Mouse (Mus musculus): Measurements from ENCODE around the gene Ift80.
A peak's percentile ranks its signal among the peaks of the same experiment; 100 is the strongest.
"Not testable (repeated sequence)": the region's sequence is repeated elsewhere in the genome, so short reads cannot be mapped to it uniquely, and the experiment has no call there.

The Ift80 gene

GRCm38 (mm10) chr3:68935498-68935897, 68.9 kb downstream of the Ift80 start:
- no peak for DNase-seq (ENCODE audit: low spot score in 2 of 2)

GRCm38 (mm10) chr3:68934259-68934658, 70.1 kb downstream of the Ift80 start:
- DNase-seq (ENCODE audit: low spot score in 2 of 2), result no peak

- DNase-seq (ENCODE audit: low spot score in 2 of 2), result no peak
Measured at GRCm38 (mm10) chr3:68928619-68929018, 75.8 kb downstream of the Ift80 start.

- DNase-seq (ENCODE audit: low spot score in 2 of 2), result no peak
Measured at GRCm38 (mm10) chr3:68907509-68907908, 96.9 kb downstream of the Ift80 start.

- no peak for DNase-seq (ENCODE audit: low spot score in 2 of 2)
Measured at GRCm38 (mm10) chr3:68904902-68905778, 99.2 kb downstream of the Ift80 start.

- not testable (repeated sequence) for DNase-seq (ENCODE audit: low spot score in 2 of 2)
Measured at GRCm38 (mm10) chr3:68902636-68903035, 101.7 kb downstream of the Ift80 start.

- no peak for DNase-seq (ENCODE audit: low spot score in 2 of 2)
Measured at GRCm38 (mm10) chr3:68897154-68897553, 107.2 kb downstream of the Ift80 start.

- DNase-seq (ENCODE audit: low spot score in 2 of 2), result no peak
Measured at GRCm38 (mm10) chr3:68895426-68895825, 108.9 kb downstream of the Ift80 start.

GRCm38 (mm10) chr3:68886845-68887244, 117.5 kb downstream of the Ift80 start:
- no peak for DNase-seq (ENCODE audit: low spot score in 2 of 2)

GRCm38 (mm10) chr3:68874079-68874478, 130.3 kb downstream of the Ift80 start:
- DNase-seq (ENCODE audit: low spot score in 2 of 2), result no peak

GRCm38 (mm10) chr3:68870568-68870950, 133.8 kb downstream of the Ift80 start:
- DNase-seq (ENCODE audit: low spot score in 2 of 2), result no peak

- peak in 1 of 2 experiments; percentile 13 for DNase-seq (ENCODE audit: low spot score in 2 of 2)
Measured at GRCm38 (mm10) chr3:68869691-68870567, 134.4 kb downstream of the Ift80 start.

- peak in 1 of 2 experiments; percentile 36 for DNase-seq (ENCODE audit: low spot score in 2 of 2)
Measured at GRCm38 (mm10) chr3:68869211-68869690, 135.1 kb downstream of the Ift80 start, which contains the start of gene 1110032F04Rik. Gene 1110032F04Rik, plus strand, starts transcription at chr3:68869586.

GRCm38 (mm10) chr3:68852414-68852813, 152.0 kb downstream of the Ift80 start:
- no peak for DNase-seq (ENCODE audit: low spot score in 2 of 2)

- DNase-seq (ENCODE audit: low spot score in 2 of 2), result no peak
Measured at GRCm38 (mm10) chr3:68848323-68848722, 156.0 kb downstream of the Ift80 start.

- no peak for DNase-seq (ENCODE audit: low spot score in 2 of 2)
Measured at GRCm38 (mm10) chr3:68844025-68844424, 160.3 kb downstream of the Ift80 start.
